Mouse (Mus musculus): ENCODE results near the gene Dffb. TPM values are rescaled to one million over a fixed set of nuclear protein-coding genes. Genes with fewer than 3 reads are reported as not detected.

The Dffb gene
- polyA plus RNA-seq, 1 experiment from 2014 or later, result 6.5 TPM

GRCm38 (mm10) chr4:153966651-153967050 is 8.3 kb downstream of the Dffb start:
- H3K9ac ChIP-seq, result no peak overlapping the region
- no peaks in the 10 kb centered on the region for H3K9me3 ChIP-seq (replicated peaks)
- no peak overlapping the region for H3K4me2 ChIP-seq
- H3K4me3 ChIP-seq, result no peak overlapping the region
- H3K27ac ChIP-seq (ENCODE audit: poor library complexity, severe bottlenecking), result no peak overlapping the region
- 80% methylated on average over 5 of the region's 5 CpGs for WGBS
- no peaks in the 10 kb centered on the region for H3K27me3 ChIP-seq (replicated peaks)
- peaks cover 87% of the 10 kb centered on the region for H3K36me3 ChIP-seq
- no peaks in the 10 kb centered on the region for H3K4me1 ChIP-seq (replicated peaks)
- no peak for ATAC-seq (ENCODE audit: insufficient number of reproducible peaks, low FRiP score)

GRCm38 (mm10) chr4:153962631-153963030 is 12.3 kb downstream of the Dffb start:
- Histone ChIP-seq H3K4me2 (no peak overlapping the region), H3K27me3 (replicated peaks) (no peaks in the 10 kb centered on the region), H3K27ac (ENCODE audit: poor library complexity, severe bottlenecking) (no peak overlapping the region), H3K36me3 (peaks cover 76% of the 10 kb centered on the region), H3K4me1 (replicated peaks) (peaks cover 12% of the 10 kb centered on the region), H3K4me3 (no peak overlapping the region), H3K9me3 (replicated peaks) (no peaks in the 10 kb centered on the region), H3K9ac (no peak overlapping the region)
- 83% methylated on average over 7 of the region's 7 CpGs for WGBS
- no peak for ATAC-seq (ENCODE audit: insufficient number of reproducible peaks, low FRiP score)

- Histone ChIP-seq H3K36me3 (peaks cover 35% of the 10 kb centered on the region), H3K4me1 (replicated peaks) (peaks cover 12% of the 10 kb centered on the region), H3K9me3 (replicated peaks) (no peaks in the 10 kb centered on the region), H3K9ac (peak overlapping the region; percentile 92), H3K4me2 (peak overlapping the region; percentile 89), H3K27ac (ENCODE audit: poor library complexity, severe bottlenecking) (peak overlapping the region; percentile 92), H3K4me3 (peak overlapping the region; percentile 81), H3K27me3 (replicated peaks) (peaks cover 12% of the 10 kb centered on the region)
- under 1% methylated on average over 30 of the region's 37 CpGs for WGBS
- no peak; the same call in 1 of the 2 replicates for ATAC-seq (ENCODE audit: insufficient number of reproducible peaks, low FRiP score)
These were observed 17.3 kb downstream of the Dffb start for GRCm38 (mm10) chr4:153957444-153958250.

DNA sequence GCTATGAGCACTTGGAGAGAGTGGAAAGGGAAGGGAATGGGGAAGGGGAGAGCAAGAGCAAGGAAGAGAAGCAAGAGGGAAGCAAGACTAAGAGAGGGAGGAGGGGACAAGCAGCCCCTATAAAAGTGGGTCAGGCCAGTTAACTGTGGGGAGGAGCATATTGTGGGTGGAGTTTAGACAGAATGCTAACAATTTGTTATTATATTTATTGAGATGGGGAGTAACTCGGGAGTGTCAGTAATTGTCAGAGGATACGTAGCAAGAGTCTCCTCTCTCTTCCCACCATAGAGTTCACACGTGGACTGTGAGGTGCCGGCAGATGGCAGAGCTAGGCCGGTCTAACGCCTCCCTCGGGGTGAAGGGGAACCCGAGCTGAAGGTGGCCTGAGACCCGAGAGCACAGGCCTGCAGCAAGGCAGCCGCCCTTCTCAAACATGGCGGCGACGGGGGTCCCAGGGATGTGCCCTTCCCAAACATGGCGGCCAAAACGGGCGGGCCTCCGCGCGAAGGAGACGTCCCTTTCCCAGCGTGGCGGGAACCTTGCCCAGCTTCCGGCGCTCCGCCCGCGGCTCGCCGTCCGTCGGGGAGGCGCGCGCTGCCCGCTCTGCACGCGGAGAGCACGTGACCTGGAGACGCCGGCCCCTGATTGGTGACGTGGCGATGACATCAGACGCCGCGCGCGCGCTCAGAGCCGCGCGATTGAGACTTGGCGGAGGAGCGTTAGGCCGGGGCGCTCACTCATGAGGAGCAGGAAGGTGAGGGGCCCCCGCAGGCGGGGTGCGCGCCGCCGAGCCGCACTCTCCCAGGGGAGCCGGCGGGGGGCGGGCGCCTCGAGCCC is 18.1 kb downstream of the Dffb start, which contains the start of gene A430005L14Rik:
TSS of gene A430005L14Rik (plus strand) at position 669 of the 837 bp plus-strand sequence.
- Histone ChIP-seq H3K9me3 (replicated peaks) (no peaks in the 10 kb centered on the region), H3K4me2 (peak within 1 kb of the TSS; percentile 89), H3K4me3 (peak within 1 kb of the TSS; percentile 81), H3K27me3 (replicated peaks) (peaks cover 20% of the 10 kb centered on the region), H3K9ac (peak within 1 kb of the TSS; percentile 92), H3K27ac (ENCODE audit: poor library complexity, severe bottlenecking) (peak within 1 kb of the TSS; percentile 92), H3K36me3 (peaks cover 26% of the 10 kb centered on the region), H3K4me1 (replicated peaks) (peaks cover 12% of the 10 kb centered on the region)
- ATAC-seq (ENCODE audit: insufficient number of reproducible peaks, low FRiP score), result peak; percentile 96
- WGBS, result 2% methylated on average over 65 of the region's 67 CpGs

- Histone ChIP-seq H3K4me3 (no peak overlapping the region), H3K27me3 (replicated peaks) (peaks cover 28% of the 10 kb centered on the region), H3K9ac (no peak overlapping the region), H3K4me2 (no peak overlapping the region), H3K27ac (ENCODE audit: poor library complexity, severe bottlenecking) (no peak overlapping the region), H3K9me3 (replicated peaks) (no peaks in the 10 kb centered on the region), H3K4me1 (replicated peaks) (peaks cover 12% of the 10 kb centered on the region), H3K36me3 (peaks cover 15% of the 10 kb centered on the region)
- WGBS, result 82% methylated on average over 8 of the region's 8 CpGs
- ATAC-seq (ENCODE audit: insufficient number of reproducible peaks, low FRiP score), result no peak
These were observed 19.3 kb downstream of the Dffb start for GRCm38 (mm10) chr4:153955651-153956050.

DNA sequence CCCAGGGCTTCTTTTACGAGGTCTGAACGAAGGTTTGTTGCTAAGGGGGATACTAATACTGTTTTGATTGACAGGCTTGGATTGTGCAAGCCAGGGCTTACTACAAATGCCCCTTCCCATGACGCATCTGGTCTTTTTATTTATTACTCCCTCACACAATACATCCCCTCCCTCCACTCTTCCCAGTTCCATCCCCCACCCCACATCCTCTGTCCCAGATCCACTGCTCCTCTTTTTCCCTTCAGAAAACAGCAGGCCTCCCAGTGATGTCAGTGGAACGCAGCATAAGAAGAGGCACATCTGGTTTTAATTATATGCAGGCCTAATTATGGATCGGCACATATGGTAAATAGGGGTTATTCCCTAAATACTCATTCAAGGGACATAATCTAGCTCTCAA is 23.2 kb downstream of the Dffb start:
- 61% methylated on average over 5 of the region's 5 CpGs for WGBS
- Histone ChIP-seq H3K27me3 (replicated peaks) (peaks cover 58% of the 10 kb centered on the region), H3K36me3 (no peaks in the 10 kb centered on the region), H3K4me2 (no peak overlapping the region), H3K9ac (no peak overlapping the region), H3K9me3 (replicated peaks) (no peaks in the 10 kb centered on the region), H3K4me3 (no peak overlapping the region), H3K4me1 (replicated peaks) (no peaks in the 10 kb centered on the region), H3K27ac (ENCODE audit: poor library complexity, severe bottlenecking) (no peak overlapping the region)
- ATAC-seq (ENCODE audit: insufficient number of reproducible peaks, low FRiP score), result no peak

GRCm38 (mm10) chr4:153951150-153951549 is 23.8 kb downstream of the Dffb start:
- Histone ChIP-seq H3K4me3 (no peak overlapping the region), H3K36me3 (no peaks in the 10 kb centered on the region), H3K9ac (no peak overlapping the region), H3K4me1 (replicated peaks) (no peaks in the 10 kb centered on the region), H3K4me2 (no peak overlapping the region), H3K27me3 (replicated peaks) (peaks cover 63% of the 10 kb centered on the region), H3K9me3 (replicated peaks) (no peaks in the 10 kb centered on the region), H3K27ac (ENCODE audit: poor library complexity, severe bottlenecking) (no peak overlapping the region)
- WGBS, result 67% methylated on average over 3 of the region's 3 CpGs
- no peak for ATAC-seq (ENCODE audit: insufficient number of reproducible peaks, low FRiP score)

DNA sequence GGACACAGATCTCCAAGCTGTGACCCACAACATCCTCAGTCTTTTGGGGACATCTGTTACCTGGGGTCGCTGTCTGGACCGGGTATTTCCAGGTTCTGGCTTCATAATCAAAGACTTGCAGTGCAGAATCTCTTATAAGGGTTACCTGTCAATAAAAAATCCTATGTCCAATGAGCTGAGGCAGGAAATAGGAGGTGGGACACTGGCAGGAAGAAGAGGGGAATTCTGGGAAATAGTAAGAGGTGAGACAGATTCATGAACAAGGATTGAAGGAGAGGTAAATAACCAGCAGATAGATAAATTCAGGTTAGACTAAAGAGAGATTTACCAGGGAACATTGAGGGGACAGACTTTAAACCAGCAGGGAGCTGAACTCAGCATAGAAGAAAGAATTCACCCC is 24.6 kb downstream of the Dffb start:
- Histone ChIP-seq H3K4me1 (replicated peaks) (no peaks in the 10 kb centered on the region), H3K9me3 (replicated peaks) (no peaks in the 10 kb centered on the region), H3K4me3 (no peak overlapping the region), H3K27me3 (replicated peaks) (peaks cover 69% of the 10 kb centered on the region), H3K9ac (no peak overlapping the region), H3K27ac (ENCODE audit: poor library complexity, severe bottlenecking) (no peak overlapping the region), H3K36me3 (no peaks in the 10 kb centered on the region), H3K4me2 (no peak overlapping the region)
- ATAC-seq (ENCODE audit: insufficient number of reproducible peaks, low FRiP score), result no peak
- WGBS, result 75% methylated on average over 2 of the region's 2 CpGs

DNA sequence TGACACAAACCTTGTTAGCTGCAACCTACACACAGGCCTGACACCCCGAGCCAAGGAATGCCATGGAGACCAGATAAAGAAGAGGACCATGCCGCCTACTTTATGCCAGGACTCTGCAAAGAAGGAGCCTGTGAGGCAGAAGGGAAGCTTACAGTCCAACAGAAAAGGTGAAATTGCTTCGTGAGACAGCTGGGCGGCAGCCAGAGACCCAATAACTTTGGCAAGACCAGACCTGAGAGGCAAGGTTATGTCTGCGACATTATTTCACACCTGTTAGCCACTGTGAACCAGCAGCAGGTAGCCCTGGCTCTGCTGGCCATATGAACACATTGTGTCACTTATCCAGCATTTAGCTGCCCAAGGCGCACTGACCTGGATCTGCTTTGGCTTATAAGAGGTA is 29.2 kb downstream of the Dffb start:
- Histone ChIP-seq H3K9ac (no peak overlapping the region), H3K27me3 (replicated peaks) (peaks cover 69% of the 10 kb centered on the region), H3K4me1 (replicated peaks) (no peaks in the 10 kb centered on the region), H3K9me3 (replicated peaks) (no peaks in the 10 kb centered on the region), H3K4me2 (no peak overlapping the region), H3K27ac (ENCODE audit: poor library complexity, severe bottlenecking) (no peak overlapping the region), H3K36me3 (no peaks in the 10 kb centered on the region), H3K4me3 (no peak overlapping the region)
- 65% methylated on average over 6 of the region's 6 CpGs for WGBS
- ATAC-seq (ENCODE audit: insufficient number of reproducible peaks, low FRiP score), result no peak

DNA sequence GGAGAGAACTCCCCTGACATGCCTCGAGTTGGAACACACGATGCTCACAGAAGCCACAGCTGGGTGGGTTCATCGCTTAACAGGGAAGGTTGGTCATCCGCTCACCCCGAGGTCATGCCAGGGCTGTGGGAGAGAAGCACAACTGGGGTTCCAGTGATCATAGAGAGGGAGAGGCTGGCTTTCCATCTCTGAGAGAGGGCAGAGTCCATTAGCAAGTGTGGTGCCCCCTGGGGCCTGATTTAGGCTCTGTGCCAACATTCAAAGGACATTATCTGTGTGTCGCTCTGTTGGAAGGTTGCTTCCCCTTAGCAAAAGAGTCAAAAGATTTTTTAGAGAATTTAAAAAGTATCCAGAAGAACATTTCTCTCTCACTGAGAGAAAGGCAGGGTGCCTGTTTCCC is 30.7 kb downstream of the Dffb start:
- Histone ChIP-seq H3K27ac (ENCODE audit: poor library complexity, severe bottlenecking) (no peak overlapping the region), H3K9me3 (replicated peaks) (no peaks in the 10 kb centered on the region), H3K4me2 (no peak overlapping the region), H3K4me3 (no peak overlapping the region), H3K27me3 (replicated peaks) (peaks cover 70% of the 10 kb centered on the region), H3K9ac (no peak overlapping the region), H3K36me3 (no peaks in the 10 kb centered on the region), H3K4me1 (replicated peaks) (no peaks in the 10 kb centered on the region)
- no peak for ATAC-seq (ENCODE audit: insufficient number of reproducible peaks, low FRiP score)
- WGBS, result 52% methylated on average over 6 of the region's 6 CpGs

DNA sequence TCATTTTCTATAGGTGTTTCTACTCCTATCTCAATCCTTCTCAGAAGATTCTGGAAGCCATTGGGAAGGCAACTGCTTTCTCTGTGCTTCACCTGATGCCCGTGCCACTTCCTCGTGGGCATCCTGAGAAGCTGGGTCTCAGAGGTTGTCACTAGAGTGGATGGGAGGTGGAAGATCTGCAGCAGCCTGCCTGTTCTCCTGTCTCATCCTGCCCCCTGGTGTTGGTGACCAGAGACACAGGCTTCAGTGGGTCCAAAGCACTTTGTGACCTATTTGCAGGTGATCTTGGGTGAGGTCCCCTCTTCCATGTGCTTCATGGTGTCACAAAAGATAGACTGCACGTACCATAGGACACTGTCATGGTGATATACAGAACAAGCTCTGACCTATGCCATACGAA is 31.7 kb downstream of the Dffb start:
- H3K36me3 ChIP-seq, result no peaks in the 10 kb centered on the region
- no peak for ATAC-seq (ENCODE audit: insufficient number of reproducible peaks, low FRiP score)
- H3K4me3 ChIP-seq, result no peak overlapping the region
- no peak overlapping the region for H3K4me2 ChIP-seq
- no peaks in the 10 kb centered on the region for H3K4me1 ChIP-seq (replicated peaks)
- no peak overlapping the region for H3K9ac ChIP-seq
- H3K27ac ChIP-seq (ENCODE audit: poor library complexity, severe bottlenecking), result no peak overlapping the region
- 59% methylated on average over 4 of the region's 4 CpGs for WGBS
- no peaks in the 10 kb centered on the region for H3K9me3 ChIP-seq (replicated peaks)
- H3K27me3 ChIP-seq (replicated peaks), result peaks cover 71% of the 10 kb centered on the region
